Mouse (Mus musculus): ENCODE measurements around the gene Vangl2. TPM values are rescaled to one million over a fixed set of nuclear protein-coding genes. Genes with fewer than 3 reads are reported as not detected.

Gene Vangl2
- polyA plus RNA-seq (2015; fragmentation: Nextera tagmentation; extraction: Ambion mirVana) = 2.6 and 4.0 TPM in 2 replicates

GRCm38 (mm10) chr1:172028394-172029275, at the start of gene Vangl2:
TSS of gene Vangl2 (minus strand) at chr1:172028444.

GRCm38 (mm10) chr1:172057491-172057921, 29.3 kb upstream of the Vangl2 start, which contains the start of gene Nhlh1:
TSS of gene Nhlh1 (minus strand) at chr1:172057573.

Other genes starting within 250 kb of the Vangl2 start
- gene Cd84, start 188.7 kb downstream of the Vangl2 start, polyA plus RNA-seq (2015; fragmentation: Nextera tagmentation; extraction: Ambion mirVana) = 2.8 and 3.9 TPM in 2 replicates
- not detected in 2 replicates for gene Gm10521, start 132.8 kb downstream of the Vangl2 start, polyA plus RNA-seq (2015; fragmentation: Nextera tagmentation; extraction: Ambion mirVana)
- gene Slamf6, start 110.9 kb downstream of the Vangl2 start, polyA plus RNA-seq (2015; fragmentation: Nextera tagmentation; extraction: Ambion mirVana) = 0.13 and 0.46 TPM in 2 replicates
- not detected in 2 replicates for gene Nhlh1, start 29.1 kb upstream of the Vangl2 start, polyA plus RNA-seq (2015; fragmentation: Nextera tagmentation; extraction: Ambion mirVana)
- 89.8 and 97.0 TPM in 2 replicates for gene Copa, start 54.1 kb upstream of the Vangl2 start, polyA plus RNA-seq (2015; fragmentation: Nextera tagmentation; extraction: Ambion mirVana)
- 57.0 and 63.1 TPM in 2 replicates for gene Ncstn, start 54.4 kb upstream of the Vangl2 start, polyA plus RNA-seq (2015; fragmentation: Nextera tagmentation; extraction: Ambion mirVana)
- 185 and 200 TPM in 2 replicates for gene Pex19, start 98.3 kb upstream of the Vangl2 start, polyA plus RNA-seq (2015; fragmentation: Nextera tagmentation; extraction: Ambion mirVana)
- 128 and 141 TPM in 2 replicates for gene Dcaf8, start 119.6 kb upstream of the Vangl2 start, polyA plus RNA-seq (2015; fragmentation: Nextera tagmentation; extraction: Ambion mirVana)
- gene Pea15a, start 178.4 kb upstream of the Vangl2 start, polyA plus RNA-seq (2015; fragmentation: Nextera tagmentation; extraction: Ambion mirVana) = 79.7 and 89.6 TPM in 2 replicates
- gene Casq1, start 191.4 kb upstream of the Vangl2 start, polyA plus RNA-seq (2015; fragmentation: Nextera tagmentation; extraction: Ambion mirVana) = 1,722 and 1,828 TPM in 2 replicates
- 0.05 and 0.10 TPM in 2 replicates for gene Atp1a4, start 230.0 kb upstream of the Vangl2 start, polyA plus RNA-seq (2015; fragmentation: Nextera tagmentation; extraction: Ambion mirVana)
- 16.3 and 17.3 TPM in 2 replicates for gene Igsf8, start 233.2 kb upstream of the Vangl2 start, polyA plus RNA-seq (2015; fragmentation: Nextera tagmentation; extraction: Ambion mirVana)

Measured in skeletal muscle tissue, postnatal 0 days (tissue).